Mouse (Mus musculus): ENCODE measurements around the gene Rrp15. TPM values are rescaled to one million over a fixed set of nuclear protein-coding genes. Genes with fewer than 3 reads are reported as not detected.
"Not testable (repeated sequence)": the region's sequence is repeated elsewhere in the genome, so short reads cannot be mapped to it uniquely, and the experiment has no call there.

The Rrp15 gene
- total RNA-seq (2021): 10 to 100 TPM; 26.6 to 26.7 TPM
- long read RNA-seq, experiment 1, transcript Rrp15-201 (5 exons, 1,321 nt): major isoform, 43 of 44 reads
- long read RNA-seq, experiment 1, partial matches to known transcripts: 1 of 44 reads
- long read RNA-seq, experiment 1, other reads (novel, unspliced or antisense): 0 of 44 reads
- long read RNA-seq, experiment 2, transcript Rrp15-201 (5 exons, 1,321 nt): major isoform, 25 of 30 reads
- long read RNA-seq, experiment 2, partial matches to known transcripts: 4 of 30 reads
- long read RNA-seq, experiment 2, other reads (novel, unspliced or antisense): 1 of 30 reads

DNA sequence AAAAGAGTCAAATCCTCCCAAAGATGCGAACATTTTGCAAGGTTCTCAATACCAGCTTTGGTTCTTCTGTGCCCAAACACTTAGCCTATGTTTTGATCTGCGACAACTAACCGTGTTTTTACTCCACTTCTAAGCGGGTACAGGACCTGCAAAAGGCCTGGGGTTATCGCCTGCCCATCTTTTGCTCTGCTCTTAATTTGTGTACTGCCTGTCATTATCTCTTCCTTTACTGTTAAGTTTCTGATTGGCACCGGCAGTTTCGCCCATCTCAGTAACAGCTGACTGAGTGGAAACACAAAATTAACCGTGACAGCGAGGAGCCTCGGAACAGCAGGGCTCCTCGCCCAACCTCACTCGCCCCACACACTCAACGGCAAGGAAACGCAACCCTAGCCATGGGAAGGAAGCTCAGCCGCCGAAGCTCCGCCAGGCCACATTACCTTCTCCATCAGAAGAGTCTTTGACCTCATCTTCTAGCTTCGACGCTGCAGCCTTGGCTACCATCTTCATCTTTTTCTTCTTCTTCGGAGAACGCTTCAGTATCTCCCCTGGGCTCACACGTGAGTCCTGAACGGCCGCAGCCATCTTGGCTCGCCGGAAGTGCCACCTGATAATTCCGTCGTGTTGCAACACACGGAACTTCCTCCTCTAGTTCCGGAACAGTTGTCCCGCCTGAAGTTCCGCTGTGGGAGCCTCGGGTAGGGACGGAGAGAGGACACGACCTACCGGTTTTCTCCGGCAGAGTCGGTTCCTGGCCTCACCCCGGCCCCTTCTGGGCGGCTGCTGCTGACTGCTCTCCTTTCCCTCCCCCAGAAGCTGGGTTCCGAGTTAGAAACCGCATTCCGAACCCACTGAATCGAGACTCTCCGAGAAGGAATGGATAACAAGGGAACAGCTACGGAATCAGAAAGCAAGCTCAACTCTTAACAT is at the start of gene Rrp15:
Rrp15 (minus strand) TSS at position 635 of the 930 bp plus-strand sequence.
- DNase-seq: peak; percentile 92

DNA sequence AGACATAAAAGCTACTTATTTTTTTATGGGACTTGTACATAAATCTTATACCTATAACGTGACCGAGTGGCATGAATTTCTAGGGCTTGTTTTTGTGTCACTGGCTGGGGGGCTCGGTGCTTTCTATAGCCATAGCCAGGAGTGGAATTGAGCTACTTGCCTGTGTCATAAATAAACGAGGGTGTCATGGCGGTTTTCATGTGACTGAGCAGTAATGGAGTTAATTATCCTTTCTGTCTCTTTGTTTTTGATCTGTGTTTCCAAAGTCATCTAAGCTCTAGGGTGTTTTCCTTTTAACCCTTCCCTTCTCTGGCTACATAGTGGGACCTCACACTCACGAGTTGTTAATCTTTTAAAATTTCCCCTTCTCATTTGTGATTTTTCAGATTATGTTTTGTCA is 48.8 kb upstream of the Rrp15 start:
- no peak for DNase-seq

DNA sequence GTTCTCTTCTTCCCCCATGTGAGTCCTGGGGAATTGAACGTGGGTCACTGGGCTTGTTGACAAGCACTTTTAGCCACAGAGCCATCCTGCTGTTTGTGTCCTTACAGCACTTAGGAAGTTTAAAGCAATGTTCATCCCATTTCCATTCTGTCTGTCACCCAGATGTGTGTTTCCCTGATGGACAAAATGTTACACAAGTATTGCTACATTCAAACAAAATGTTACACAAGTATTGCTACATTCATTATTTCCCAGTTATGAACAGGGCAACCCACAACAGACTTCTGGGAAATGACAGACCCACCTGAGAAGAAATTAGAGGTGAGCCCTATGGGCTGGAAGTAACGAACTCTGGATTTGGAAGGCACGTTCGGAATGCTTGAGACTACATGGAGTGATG is 36.2 kb upstream of the Rrp15 start:
- no peak for DNase-seq

- no peak for DNase-seq
Observed at GRCm38 (mm10) chr1:186780826-186781225, 31.7 kb upstream of the Rrp15 start.

DNA sequence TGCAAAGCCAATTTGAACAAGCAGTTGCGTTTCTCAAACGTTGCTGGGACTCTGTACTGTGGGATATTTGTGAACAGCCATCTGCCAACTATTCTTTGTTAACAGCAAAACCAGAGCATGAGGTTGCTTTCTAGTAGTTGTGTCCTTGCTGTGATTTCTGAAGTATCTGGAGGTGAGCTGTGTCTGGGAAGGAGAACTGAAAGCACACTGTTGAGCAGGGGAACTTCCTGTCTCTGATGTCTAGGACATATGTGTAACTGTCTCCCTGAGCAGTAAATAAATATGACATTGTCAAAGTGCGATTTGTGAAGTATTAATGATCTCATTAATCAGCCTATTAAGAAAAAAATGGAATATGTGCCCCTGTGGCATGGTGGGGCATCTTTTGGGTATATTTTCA is 24.0 kb upstream of the Rrp15 start:
- DNase-seq: no peak

- no peak for DNase-seq
Observed at GRCm38 (mm10) chr1:186772547-186773077, 23.5 kb upstream of the Rrp15 start.

DNA sequence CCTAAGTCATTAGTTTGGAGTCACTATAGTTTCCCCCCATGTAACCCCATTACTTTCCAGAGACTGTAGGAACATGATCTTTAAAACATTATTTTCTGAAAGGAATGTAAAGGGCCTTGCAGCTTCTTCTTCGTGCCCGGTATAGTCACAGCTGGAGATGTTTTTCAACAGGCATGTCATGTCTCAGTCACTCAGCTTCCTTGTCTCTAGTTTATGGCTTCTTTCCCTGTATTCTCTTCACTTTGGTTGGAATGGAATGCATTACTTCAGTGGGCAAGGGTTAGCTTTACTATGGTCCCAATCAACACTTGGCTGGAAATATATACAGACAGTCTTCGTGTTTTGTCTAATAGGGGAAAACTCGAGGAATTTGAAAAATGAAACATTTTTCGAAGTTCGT is 22.8 kb upstream of the Rrp15 start:
- DNase-seq: no peak

- no peak for DNase-seq
Observed at GRCm38 (mm10) chr1:186770659-186771058, 21.5 kb upstream of the Rrp15 start.

DNA sequence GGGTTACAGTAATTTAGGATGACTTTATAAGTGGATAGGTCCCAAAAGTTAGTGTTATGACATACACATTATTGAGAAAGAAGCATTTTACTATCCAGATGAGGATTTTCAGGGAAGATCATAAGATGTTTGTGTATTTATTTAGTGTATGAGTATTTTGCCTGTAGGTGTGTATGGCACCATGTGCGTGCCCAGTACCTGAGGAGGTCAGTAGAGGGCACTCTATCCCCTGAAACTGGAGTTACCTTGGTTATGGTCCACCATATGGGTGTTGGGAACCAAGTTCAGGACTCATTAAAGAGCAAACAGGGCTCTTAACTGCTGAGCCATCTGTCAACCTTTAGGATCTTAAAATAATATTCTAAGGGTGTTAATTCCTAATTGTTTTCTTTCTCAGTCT is 19.2 kb upstream of the Rrp15 start:
- DNase-seq: no peak

GRCm38 (mm10) chr1:186763451-186763850 is 14.3 kb upstream of the Rrp15 start:
- not testable (repeated sequence) for DNase-seq

DNA sequence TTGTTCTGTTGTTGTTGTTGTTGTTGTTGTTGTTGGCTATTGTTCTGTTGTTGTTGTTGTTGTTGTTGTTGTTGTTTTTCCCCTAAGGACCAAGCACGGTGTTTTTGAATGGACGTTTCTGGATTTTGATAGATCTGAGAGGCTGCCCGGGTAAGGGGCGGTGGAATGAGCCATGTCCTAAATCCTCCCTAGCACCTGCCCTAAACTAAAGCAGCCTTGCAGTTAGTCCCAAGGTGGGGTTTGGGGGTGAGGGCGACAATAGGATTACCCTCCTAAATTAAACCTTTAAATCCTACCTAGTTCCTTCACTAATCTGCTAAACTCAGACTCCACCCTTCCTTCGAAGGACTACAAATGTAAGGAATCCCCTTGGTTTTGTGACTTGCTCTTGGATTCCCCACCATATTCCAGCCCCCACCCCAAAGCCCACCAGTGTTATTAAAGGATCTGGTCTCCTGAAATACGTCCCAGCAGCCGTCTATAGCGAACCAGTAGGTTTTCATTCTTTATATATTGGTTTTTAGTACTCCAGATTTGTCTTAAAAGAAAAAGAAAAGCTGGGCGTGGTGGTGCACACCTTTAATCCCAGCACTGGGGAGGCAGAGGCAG is 621 bp upstream of the Rrp15 start:
- DNase-seq: no peak

DNA sequence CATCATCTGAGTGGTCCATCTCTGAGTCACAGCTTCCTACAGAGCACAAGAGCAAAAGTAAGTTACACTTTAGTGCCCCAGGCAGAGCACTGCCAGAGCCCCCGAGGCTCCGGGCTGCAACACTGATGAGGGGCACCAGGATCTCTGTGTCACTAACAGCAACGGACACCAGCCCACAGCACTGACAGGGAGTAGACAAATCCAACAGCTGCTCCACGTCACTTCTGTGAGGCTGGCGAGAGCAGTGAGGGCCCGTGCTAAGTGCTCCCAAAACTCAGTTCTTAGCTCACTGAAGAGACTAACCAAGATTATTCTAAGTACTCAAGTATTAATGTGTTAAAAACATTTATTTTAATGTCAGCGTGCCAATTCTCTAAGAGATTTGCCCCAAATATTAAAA is 9.3 kb downstream of the Rrp15 start:
- no peak for DNase-seq

DNA sequence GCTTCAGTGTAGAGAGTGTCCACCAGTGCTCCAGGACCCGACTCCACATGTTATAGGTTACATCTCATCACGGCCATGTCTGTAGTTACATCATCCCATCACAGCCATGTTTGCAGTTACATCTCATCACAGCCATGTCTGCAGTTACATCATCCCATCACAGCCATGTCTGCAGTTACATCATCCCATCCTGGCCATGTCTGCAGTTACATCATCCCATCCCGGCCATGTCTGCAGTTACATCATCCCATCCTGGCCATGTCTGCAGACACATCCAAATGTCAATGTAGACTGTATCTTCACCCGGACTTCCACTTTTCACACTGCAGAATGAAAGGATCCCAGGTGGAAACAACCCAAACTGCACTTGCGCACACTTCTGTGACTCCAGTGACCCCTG is 13.6 kb downstream of the Rrp15 start:
- DNase-seq: no peak

GRCm38 (mm10) chr1:186733052-186733451 is 16.1 kb downstream of the Rrp15 start:
- DNase-seq: no peak

GRCm38 (mm10) chr1:186728778-186729177 is 20.4 kb downstream of the Rrp15 start:
- DNase-seq: no peak

DNA sequence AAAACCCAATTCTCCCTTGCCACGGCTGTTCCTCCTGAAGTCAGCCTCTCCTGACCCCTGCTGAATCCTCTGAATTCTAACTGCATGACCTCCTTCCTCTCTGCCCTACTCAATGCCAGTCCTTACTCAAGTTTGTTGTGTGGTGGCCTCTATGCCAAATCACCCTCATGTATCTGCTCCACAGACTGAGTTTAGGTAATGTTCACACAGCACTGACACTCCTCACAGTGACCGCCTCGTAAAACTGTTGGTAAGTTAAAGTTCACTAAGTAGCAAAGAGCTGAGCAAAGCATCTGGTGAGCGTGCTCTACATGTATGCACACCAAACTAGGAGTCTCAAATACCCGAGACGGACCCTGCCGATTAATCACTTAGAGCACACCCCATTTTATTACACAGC is 23.0 kb downstream of the Rrp15 start:
- DNase-seq: no peak

GRCm38 (mm10) chr1:186722299-186722698 is 26.9 kb downstream of the Rrp15 start:
- DNase-seq: no peak

- DNase-seq: peak; percentile 88
Observed at GRCm38 (mm10) chr1:186721846-186722245, 27.3 kb downstream of the Rrp15 start.

DNA sequence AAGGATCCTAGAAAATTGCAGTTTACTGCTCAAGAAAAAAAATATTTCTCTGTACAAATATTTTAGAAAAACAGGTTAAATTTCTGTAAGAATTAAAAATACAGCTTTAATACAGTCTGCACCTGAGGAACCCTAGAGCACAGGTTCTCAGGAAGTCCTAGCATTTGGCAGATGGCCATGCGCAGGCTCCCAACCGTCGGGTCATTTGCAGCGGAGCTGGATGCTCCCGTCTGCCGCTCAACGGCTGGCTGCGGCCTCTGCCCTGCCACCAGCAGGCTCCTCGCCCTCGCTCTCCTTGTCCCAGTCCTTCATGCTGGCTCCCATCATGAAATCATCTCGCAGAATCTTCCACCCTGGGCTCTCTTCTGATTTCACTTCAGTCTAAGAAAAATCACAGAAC is 28.0 kb downstream of the Rrp15 start:
- DNase-seq: no peak

GRCm38 (mm10) chr1:186719708-186720107 is 29.4 kb downstream of the Rrp15 start:
- peak; percentile 34 for DNase-seq

GRCm38 (mm10) chr1:186718881-186719280 is 30.3 kb downstream of the Rrp15 start:
- DNase-seq: no peak

- no peak for DNase-seq
Observed at GRCm38 (mm10) chr1:186714980-186715896, 33.9 kb downstream of the Rrp15 start.
